Mouse (Mus musculus): ENCODE measurements around the gene Gm17387. TPM values are rescaled to one million over a fixed set of nuclear protein-coding genes. Genes with fewer than 3 reads are reported as not detected.

Gene Gm17387
- polyA plus RNA-seq, 1 experiment from 2014 or later = not detected

GRCm38 (mm10) chr7:141058601-141059341 is 29.8 kb downstream of the Gm17387 start:
- no peak for DNase-seq (ENCODE audit: low spot score)
- TF ChIP-seq CTCF (IDR thresholded peaks at IDR 0.05; ENCODE audit: low read depth) = no peak
- no peak for ATAC-seq (replicated peaks; ENCODE audit: low FRiP score, low read depth)

GRCm38 (mm10) chr7:141059929-141060328 is 31.0 kb downstream of the Gm17387 start:
- no peak for DNase-seq (ENCODE audit: low spot score)
- Histone ChIP-seq H3K4me3 (replicated peaks; ENCODE audit: low read depth, low read length) (no peak overlapping the region), H3K4me2 (ENCODE audit: low read length) (peak overlapping the region; percentile 98; the same call in 1 of the 2 replicates), H3K27me3 (ENCODE audit: insufficient read depth, low read length) (no peaks in the 10 kb centered on the region; the same call in 1 of the 2 replicates), H3K4me1 (replicated peaks; ENCODE audit: insufficient read depth, low read length) (peaks cover 11% of the 10 kb centered on the region), H3K27ac (no peak overlapping the region), H3K36me3 (ENCODE audit: insufficient read depth, low read length) (no peaks in the 10 kb centered on the region), H3K9me3 (replicated peaks; ENCODE audit: low read length) (no peaks in the 10 kb centered on the region), H3K9ac (ENCODE audit: low read depth, low read length) (no peak overlapping the region)
- no peak for TF ChIP-seq CTCF (IDR thresholded peaks at IDR 0.05; ENCODE audit: low read depth)
- no peak for ATAC-seq (replicated peaks; ENCODE audit: low FRiP score, low read depth)
- 72% methylated on average over 2 of the region's 2 CpGs for WGBS

More at GRCm38 (mm10) chr7:141058601-141059341, 29.8 kb downstream of the Gm17387 start:
- Histone ChIP-seq H3K9ac (ENCODE audit: low read depth, low read length) (no peak overlapping the region), H3K4me3 (replicated peaks; ENCODE audit: low read depth, low read length) (no peak overlapping the region), H3K27me3 (ENCODE audit: insufficient read depth, low read length) (no peaks in the 10 kb centered on the region; the same call in 1 of the 2 replicates), H3K9me3 (replicated peaks; ENCODE audit: low read length) (no peaks in the 10 kb centered on the region), H3K27ac (no peak overlapping the region), H3K36me3 (ENCODE audit: insufficient read depth, low read length) (no peaks in the 10 kb centered on the region), H3K4me1 (replicated peaks; ENCODE audit: insufficient read depth, low read length) (peaks cover 11% of the 10 kb centered on the region), H3K4me2 (ENCODE audit: low read length) (no peak overlapping the region)
- WGBS = 89% methylated on average over 14 of the region's 14 CpGs

GRCm38 (mm10) chr7:141060426-141061242 is 31.7 kb downstream of the Gm17387 start, which contains the start of gene B4galnt4:
Gene B4galnt4, plus strand, starts transcription at chr7:141061104.
- DNase-seq (ENCODE audit: low spot score) (peak; percentile 78), ATAC-seq (replicated peaks; ENCODE audit: low FRiP score, low read depth) (peak; percentile 87)
- Histone ChIP-seq H3K4me3 (replicated peaks; ENCODE audit: low read depth, low read length) (peak within 1 kb of the TSS; percentile 58), H3K4me1 (replicated peaks; ENCODE audit: insufficient read depth, low read length) (peaks cover 11% of the 10 kb centered on the region), H3K9me3 (replicated peaks; ENCODE audit: low read length) (no peaks in the 10 kb centered on the region), H3K36me3 (ENCODE audit: insufficient read depth, low read length) (no peaks in the 10 kb centered on the region), H3K9ac (ENCODE audit: low read depth, low read length) (peak within 1 kb of the TSS; percentile 67), H3K4me2 (ENCODE audit: low read length) (peak within 1 kb of the TSS; percentile 98), H3K27ac (no peak within 1 kb of the TSS), H3K27me3 (ENCODE audit: insufficient read depth, low read length) (no peaks in the 10 kb centered on the region; the same call in 1 of the 2 replicates)
- no peak for TF ChIP-seq CTCF (IDR thresholded peaks at IDR 0.05; ENCODE audit: low read depth)
- WGBS = under 1% methylated on average over 65 of the region's 72 CpGs

- Histone ChIP-seq H3K36me3 (ENCODE audit: insufficient read depth, low read length) (no peaks in the 10 kb centered on the region), H3K4me1 (replicated peaks; ENCODE audit: insufficient read depth, low read length) (peaks cover 11% of the 10 kb centered on the region), H3K9ac (ENCODE audit: low read depth, low read length) (peak overlapping the region; percentile 67), H3K9me3 (replicated peaks; ENCODE audit: low read length) (no peaks in the 10 kb centered on the region), H3K4me3 (replicated peaks; ENCODE audit: low read depth, low read length) (peak overlapping the region; percentile 58), H3K27me3 (ENCODE audit: insufficient read depth, low read length) (no peaks in the 10 kb centered on the region; the same call in 1 of the 2 replicates), H3K27ac (no peak overlapping the region), H3K4me2 (ENCODE audit: low read length) (peak overlapping the region; percentile 98)
- ATAC-seq (replicated peaks; ENCODE audit: low FRiP score, low read depth) = peak; percentile 46
- 1% methylated on average over 37 of the region's 37 CpGs for WGBS
- no peak for TF ChIP-seq CTCF (IDR thresholded peaks at IDR 0.05; ENCODE audit: low read depth)
- no peak for DNase-seq (ENCODE audit: low spot score)
Measured at GRCm38 (mm10) chr7:141061269-141061692, 32.4 kb downstream of the Gm17387 start.

- peaks cover 11% of the 10 kb centered on the region for H3K4me1 ChIP-seq (replicated peaks; ENCODE audit: insufficient read depth, low read length)
- 89% methylated on average over 7 of the region's 7 CpGs for WGBS
- no peak for TF ChIP-seq CTCF (IDR thresholded peaks at IDR 0.05; ENCODE audit: low read depth)
- no peak overlapping the region for H3K9ac ChIP-seq (ENCODE audit: low read depth, low read length)
- H3K9me3 ChIP-seq (replicated peaks; ENCODE audit: low read length) = no peaks in the 10 kb centered on the region
- H3K4me3 ChIP-seq (replicated peaks; ENCODE audit: low read depth, low read length) = no peak overlapping the region
- no peak overlapping the region for H3K4me2 ChIP-seq (ENCODE audit: low read length)
- no peak for DNase-seq (ENCODE audit: low spot score)
- no peaks in the 10 kb centered on the region; the same call in 1 of the 2 replicates for H3K27me3 ChIP-seq (ENCODE audit: insufficient read depth, low read length)
- H3K36me3 ChIP-seq (ENCODE audit: insufficient read depth, low read length) = no peaks in the 10 kb centered on the region
- no peak for ATAC-seq (replicated peaks; ENCODE audit: low FRiP score, low read depth)
- H3K27ac ChIP-seq = no peak overlapping the region
Measured at GRCm38 (mm10) chr7:141062525-141062924, 33.6 kb downstream of the Gm17387 start.

DNA sequence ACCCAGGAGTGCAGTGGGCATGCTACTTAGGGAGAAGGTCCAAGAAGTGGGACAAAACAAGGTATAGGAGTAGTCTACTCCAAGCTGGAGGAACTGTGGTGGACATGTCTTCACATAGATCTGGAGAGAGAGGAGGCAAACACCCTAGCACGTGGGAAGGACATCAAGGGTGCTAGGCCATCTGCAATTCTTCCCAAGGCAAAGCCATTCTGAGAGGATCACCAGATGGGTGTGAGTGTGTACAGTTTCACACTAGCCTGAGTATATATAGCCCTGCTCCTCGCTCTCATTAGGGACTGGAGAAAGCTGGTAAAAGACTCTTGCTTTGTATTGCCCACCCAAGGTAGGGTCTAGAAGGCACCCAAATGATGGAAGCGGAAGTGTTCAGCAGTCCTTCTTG is 34.4 kb downstream of the Gm17387 start:
- Histone ChIP-seq H3K4me3 (replicated peaks; ENCODE audit: low read depth, low read length) (no peak overlapping the region), H3K36me3 (ENCODE audit: insufficient read depth, low read length) (no peaks in the 10 kb centered on the region), H3K4me1 (replicated peaks; ENCODE audit: insufficient read depth, low read length) (peaks cover 11% of the 10 kb centered on the region), H3K27ac (no peak overlapping the region), H3K4me2 (ENCODE audit: low read length) (no peak overlapping the region), H3K27me3 (ENCODE audit: insufficient read depth, low read length) (no peaks in the 10 kb centered on the region; the same call in 1 of the 2 replicates), H3K9me3 (replicated peaks; ENCODE audit: low read length) (no peaks in the 10 kb centered on the region), H3K9ac (ENCODE audit: low read depth, low read length) (no peak overlapping the region)
- WGBS = 81% methylated on average over 3 of the region's 3 CpGs
- no peak for ATAC-seq (replicated peaks; ENCODE audit: low FRiP score, low read depth)
- no peak for TF ChIP-seq CTCF (IDR thresholded peaks at IDR 0.05; ENCODE audit: low read depth)
- DNase-seq (ENCODE audit: low spot score) = no peak

Data from kidney, postnatal 0 days (tissue).